Mouse (Mus musculus) left cerebral cortex, adult 2 months (tissue): ENCODE results near the gene Elmo3. TPM values are rescaled to one million over a fixed set of nuclear protein-coding genes. Genes with fewer than 3 reads are reported as not detected.
A peak's percentile ranks its signal among the peaks of the same experiment; 100 is the strongest.

Experiments used
- DNase-seq, 2 experiments: peaks; one replicate each; pipeline ENCODE4 v3.0.0; 2021 to 2022; ENCODE audit warnings: low spot score in 2 of 2, mixed read lengths in 1 of 2; ENCODE audit errors: extremely low spot score in 1 of 2
- H3K27ac ChIP-seq: fragments of 200-600 bp; 2 replicates; pipeline ENCODE4 v1.8.1; 2022
- H3K4me3 ChIP-seq: fragments of 200-600 bp; 2 replicates; pipeline ENCODE4 v1.8.1; 2022
- CTCF ChIP-seq: fragments of 200-600 bp; IDR thresholded peaks from 2 replicates; pipeline ENCODE4 v1.8.1; 2022; ENCODE audit warnings: antibody characterized with exemption, mild to moderate bottlenecking, moderate library complexity
- intact Hi-C: fragments of 180-260 bp; cut with DNase I; formaldehyde crosslinking; loops from one replicate; pipeline ENCODE4 v1.15.1; 2025
- microRNA-seq, 2 experiments: library from miRNA; unstranded; fragments of <30 nt; microRNA quantifications; one replicate each; pipeline ENCODE4 v1.2.0; 2021
- total RNA-seq, 2 experiments: library from RNA; stranded (reverse); gene quantifications; 2 replicates each; pipeline ENCODE4 v1.2.3; 2021

Gene Elmo3
- total RNA-seq, 2 experiments from 2014 or later = 1.4 to 1.9 TPM

DNA sequence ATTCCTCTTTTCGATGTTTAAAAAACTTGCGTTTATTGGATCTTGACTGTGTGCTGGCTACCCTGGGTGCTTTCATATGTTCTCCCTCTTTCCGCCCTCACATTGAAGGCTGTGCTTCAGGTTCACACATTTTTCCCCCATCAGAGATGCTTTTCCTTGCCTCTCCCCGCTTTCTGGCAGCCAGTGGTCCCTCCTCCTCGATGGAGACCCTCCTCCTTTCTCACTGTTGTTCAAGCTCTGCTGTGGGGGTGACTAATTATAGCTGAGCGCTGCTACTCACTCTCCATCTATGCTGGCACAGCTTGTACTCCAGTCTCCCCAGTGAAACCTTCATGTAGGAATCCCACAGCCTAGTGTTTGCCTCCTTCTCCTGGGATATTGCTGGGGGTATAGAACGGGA, 44.8 kb downstream of the Elmo3 start:
- no peak for TF ChIP-seq CTCF
- no peak for DNase-seq
- H3K4me3 ChIP-seq = peak overlapping the region; percentile 72
- H3K27ac ChIP-seq = no peak overlapping the region; the same call in 1 of the 2 replicates
- intact Hi-C loops = no loop called here

DNA sequence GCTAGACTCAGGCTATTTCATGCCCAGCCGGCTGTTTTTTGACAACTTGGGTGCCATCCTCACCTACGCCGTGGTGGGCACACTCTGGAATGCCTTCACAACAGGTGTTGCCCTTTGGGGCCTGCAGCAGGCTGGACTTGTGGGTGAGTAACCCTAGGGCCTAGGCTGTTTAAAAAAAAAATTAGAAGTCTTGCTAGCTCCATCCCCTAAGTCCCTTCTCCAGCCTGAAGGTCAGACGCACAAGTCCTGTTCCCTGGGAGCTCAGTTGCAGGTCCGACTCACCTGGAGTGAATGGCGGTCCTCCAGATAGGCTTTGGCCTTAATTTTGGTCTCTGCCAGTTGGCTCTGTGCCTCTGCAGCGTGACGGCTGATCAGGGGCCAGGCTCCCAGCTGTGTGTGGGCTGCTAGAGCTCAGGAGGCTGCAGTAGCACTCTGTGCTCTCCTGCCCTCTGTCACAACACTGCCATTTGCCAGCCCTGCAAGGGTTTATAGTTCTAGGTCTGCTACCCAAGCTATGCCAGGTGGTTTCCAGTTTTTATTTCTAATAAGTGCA, 48.3 kb downstream of the Elmo3 start:
- TF ChIP-seq CTCF = no peak
- no peak overlapping the region for H3K4me3 ChIP-seq

DNA sequence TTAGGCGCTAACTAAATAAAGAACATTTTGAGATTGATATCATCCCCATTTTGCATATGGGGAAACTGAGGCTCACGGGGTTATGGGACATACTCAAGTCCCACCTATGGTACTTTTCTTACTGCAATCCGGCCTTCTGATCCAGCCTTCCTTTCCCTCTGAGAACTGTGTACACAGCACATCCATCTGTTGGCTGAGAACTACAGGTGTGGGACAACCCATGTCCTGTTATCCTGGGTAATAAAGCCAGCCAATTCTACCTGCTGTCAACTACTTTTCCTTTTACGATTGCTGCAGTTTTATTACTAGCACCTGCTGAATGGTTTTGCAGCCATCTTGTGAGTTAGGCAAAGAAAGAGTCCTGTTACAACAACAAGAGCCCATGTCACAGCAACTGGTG, 49.1 kb downstream of the Elmo3 start:
- no peak for TF ChIP-seq CTCF
- H3K4me3 ChIP-seq = no peak overlapping the region
- intact Hi-C loops = no loop called here
- no peak for DNase-seq
- no peak overlapping the region for H3K27ac ChIP-seq

More for the DNA sequence above, 48.3 kb downstream of the Elmo3 start:
- no peak overlapping the region for H3K27ac ChIP-seq
- intact Hi-C loops = no loop called here
- DNase-seq = no peak

DNA sequence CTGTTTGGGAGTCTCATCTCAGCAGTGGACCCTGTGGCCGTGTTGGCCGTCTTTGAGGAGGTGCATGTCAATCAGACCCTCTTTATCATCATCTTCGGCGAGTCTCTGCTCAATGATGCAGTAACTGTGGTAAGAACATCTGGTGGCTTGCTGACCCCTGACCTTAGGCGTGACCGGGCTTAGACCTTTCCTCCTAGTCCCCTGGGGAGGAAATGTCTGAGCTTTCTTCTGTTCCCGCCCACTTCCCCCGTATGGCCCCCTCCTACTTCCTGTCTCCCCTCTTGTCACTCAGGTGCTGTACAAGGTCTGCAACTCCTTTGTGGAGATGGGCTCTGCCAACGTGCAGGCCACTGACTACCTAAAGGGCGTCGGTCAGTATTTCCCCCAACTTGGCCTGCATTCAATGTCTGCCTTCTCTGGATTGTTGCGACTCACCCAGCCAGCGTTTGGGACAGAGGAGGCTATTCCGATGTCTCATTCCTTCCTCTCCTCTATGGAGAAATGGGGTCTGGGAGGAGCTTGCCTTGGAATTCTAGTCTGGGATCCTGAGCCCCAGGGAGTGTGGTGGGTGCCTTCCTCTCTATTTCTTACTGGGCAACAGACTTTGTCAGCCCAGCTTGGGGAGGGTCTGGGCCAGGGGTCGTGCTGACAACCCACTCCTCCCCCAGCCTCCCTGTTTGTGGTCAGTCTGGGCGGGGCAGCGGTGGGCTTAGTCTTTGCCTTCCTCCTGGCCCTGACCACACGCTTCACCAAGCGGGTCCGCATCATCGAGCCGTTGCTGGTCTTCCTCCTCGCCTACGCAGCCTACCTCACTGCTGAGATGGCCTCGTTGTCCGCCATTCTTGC, 50.0 kb downstream of the Elmo3 start:
- Histone ChIP-seq H3K27ac (no peak overlapping the region), H3K4me3 (no peak overlapping the region)
- DNase-seq = no peak
- no peak for TF ChIP-seq CTCF
- intact Hi-C loops = no loop called here

DNA sequence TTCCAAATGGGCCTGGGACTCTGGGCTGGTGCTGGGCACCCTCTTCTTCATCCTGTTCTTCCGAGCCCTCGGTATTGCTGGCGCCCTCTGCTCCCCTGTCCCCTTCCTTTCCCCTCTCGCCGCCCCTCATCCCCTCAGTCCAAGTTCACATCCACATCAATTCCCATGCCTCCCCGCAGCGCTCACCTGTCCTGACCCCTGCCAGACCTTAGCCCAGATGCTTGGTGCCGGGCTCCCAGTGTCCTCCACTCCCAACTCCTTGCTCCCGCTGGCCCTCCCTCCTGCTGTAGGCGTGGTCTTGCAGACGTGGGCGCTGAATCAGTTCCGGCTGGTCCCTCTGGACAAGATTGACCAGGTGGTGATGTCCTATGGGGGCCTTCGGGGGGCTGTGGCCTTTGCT, 51.3 kb downstream of the Elmo3 start:
- TF ChIP-seq CTCF = no peak
- Histone ChIP-seq H3K27ac (no peak overlapping the region), H3K4me3 (no peak overlapping the region)
- no peak for DNase-seq
- intact Hi-C loops = no loop called here

DNA sequence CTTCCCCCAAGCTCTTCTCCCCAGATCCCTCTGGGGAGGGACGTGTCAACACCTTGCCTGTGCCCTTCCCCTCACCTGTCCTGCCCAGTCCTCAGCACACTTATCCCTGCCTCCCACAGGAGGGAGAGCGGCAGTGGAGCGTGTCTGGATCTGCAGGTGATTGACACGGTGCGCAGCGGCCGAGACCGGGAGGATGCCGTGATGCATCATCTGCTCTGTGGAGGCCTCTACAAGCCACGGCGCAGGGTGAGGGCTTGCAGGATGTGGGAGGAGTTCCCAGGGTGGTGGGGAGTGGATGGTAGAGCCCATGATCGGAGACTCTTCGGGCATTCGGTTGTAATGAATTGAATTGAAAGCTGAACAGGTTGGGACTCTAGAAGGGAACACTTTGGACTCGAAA, 53.8 kb downstream of the Elmo3 start:
- H3K27ac ChIP-seq = no peak overlapping the region
- intact Hi-C loops = loop anchor here (2.0 kb wide), 1 partner anchor 38 kb away; no protein-coding TSS in a partner anchor
- no peak overlapping the region for H3K4me3 ChIP-seq
- no peak for TF ChIP-seq CTCF
- no peak for DNase-seq

DNA sequence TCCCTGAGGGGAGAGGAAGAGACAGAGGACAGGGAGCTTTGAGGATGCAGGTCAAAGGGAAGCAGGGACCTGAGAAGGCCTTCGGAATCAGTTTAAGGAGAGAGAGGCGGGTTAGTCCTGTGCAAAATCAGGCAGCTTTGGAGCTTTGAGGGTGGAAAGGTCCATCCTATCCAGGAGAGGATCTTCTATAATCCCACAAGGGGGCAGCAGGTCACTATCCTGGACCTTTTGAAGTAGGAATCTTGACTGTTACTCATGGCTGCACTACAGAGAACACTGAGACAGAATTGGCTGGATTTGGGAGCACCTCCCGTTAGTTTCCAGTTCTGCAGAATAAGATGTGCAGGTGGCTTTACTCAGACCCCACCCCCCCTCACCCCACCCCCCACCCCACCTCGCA, 54.2 kb downstream of the Elmo3 start:
- Histone ChIP-seq H3K4me3 (no peak overlapping the region), H3K27ac (no peak overlapping the region)
- intact Hi-C loops = loop anchor here (2.0 kb wide), 1 partner anchor 37 kb away; no protein-coding TSS in a partner anchor
- DNase-seq = no peak
- peak; percentile 37 for TF ChIP-seq CTCF

Small RNA genes within 50 kb of the gene (microRNA-seq; reads per million reads assigned to microRNA genes)
- gene Gm27320 (0 reads per million in 2 experiments), gene Mir328 (14,844 to 17,063 reads per million in 2 experiments)

Other genes starting within 250 kb of the Elmo3 start
- not detected for gene Ces3b, start 221.8 kb upstream of the Elmo3 start, total RNA-seq
- gene Ces4a, start 173.8 kb upstream of the Elmo3 start, total RNA-seq = not detected
- 10 to 100 TPM; 20.7 to 22.3 TPM for gene Cbfb, start 134.9 kb upstream of the Elmo3 start, total RNA-seq
- gene D230025D16Rik, start 80.5 kb upstream of the Elmo3 start, total RNA-seq = 10 to 100 TPM; 37.9 to 38.3 TPM
- gene B3gnt9, start 50.4 kb upstream of the Elmo3 start, total RNA-seq = 1 to 10 TPM; 2.1 to 2.8 TPM
- gene Tradd, start 41.0 kb upstream of the Elmo3 start, total RNA-seq = 1 to 10 TPM; 8.0 TPM
- 1 to 10 TPM in 1 of 2 experiments, under 1 TPM in 1; 1.00 to 1.1 TPM for gene Fbxl8, start 41.0 kb upstream of the Elmo3 start, total RNA-seq
- gene Hsf4, start 35.8 kb upstream of the Elmo3 start, total RNA-seq = 10 to 100 TPM; 17.2 to 17.5 TPM
- gene Nol3, start 29.5 kb upstream of the Elmo3 start, total RNA-seq = 10 to 100 TPM in 1 of 2 experiments, 1 to 10 TPM in 1; 8.9 to 10.4 TPM
- gene 4931428F04Rik, start 15.7 kb upstream of the Elmo3 start, total RNA-seq = 10 to 100 TPM; 28.0 to 30.0 TPM
- gene Exoc3l, start 9.5 kb upstream of the Elmo3 start, total RNA-seq = 1 to 10 TPM; 1.1 to 2.2 TPM
- gene E2f4, start 7.9 kb upstream of the Elmo3 start, total RNA-seq = 10 to 100 TPM; 36.4 to 39.3 TPM
- gene Lrrc29, start 20.7 kb downstream of the Elmo3 start, total RNA-seq = 1 to 10 TPM; 6.6 to 6.8 TPM
- 10 to 100 TPM; 35.4 to 40.1 TPM for gene Tmem208, start 20.8 kb downstream of the Elmo3 start, total RNA-seq
- gene Fhod1, start 42.4 kb downstream of the Elmo3 start, total RNA-seq = 1 to 10 TPM; 3.5 to 3.7 TPM
- gene Slc9a5, start 43.2 kb downstream of the Elmo3 start, total RNA-seq = 10 to 100 TPM; 41.9 to 42.5 TPM
- 1 to 10 TPM; 3.7 to 4.5 TPM for gene Plekhg4, start 67.7 kb downstream of the Elmo3 start, total RNA-seq
- gene Kctd19, start 107.9 kb downstream of the Elmo3 start, total RNA-seq = not detected
- gene Lrrc36, start 108.0 kb downstream of the Elmo3 start, total RNA-seq = under 1 TPM in 1 of 2 experiments, not detected in 1; 0.27 TPM
- gene Tppp3, start 165.9 kb downstream of the Elmo3 start, total RNA-seq = 10 to 100 TPM; 36.1 to 42.5 TPM
- 10 to 100 TPM; 43.0 to 48.7 TPM for gene Zdhhc1, start 191.3 kb downstream of the Elmo3 start, total RNA-seq
- not detected for gene Hsd11b2, start 213.2 kb downstream of the Elmo3 start, total RNA-seq